Mouse (Mus musculus) stomach, postnatal 0 days (tissue): ENCODE measurements at regions not wholly inside any gene's neighbourhood (a gene's known extent, or its start where the extent isn't known, plus 50 kb on each side); places are given as distances from the start of the nearest gene placed in this dataset.

Experiments used
- CTCF ChIP-seq: IDR thresholded peaks from 2 replicates; pipeline ENCODE4 v1.5.1; 2016; ENCODE audit warnings: antibody characterized with exemption, low read depth, mild to moderate bottlenecking, moderate library complexity
- EP300 ChIP-seq: optimal IDR thresholded peaks from 2 replicates; pipeline ENCODE3; 2016; ENCODE audit warnings: antibody characterized with exemption

GRCm38 (mm10) chr6:93445568-93445967 is 502.3 kb upstream of the Adamts9 start:
- TF ChIP-seq CTCF = no peak
- TF ChIP-seq EP300 = peak; percentile 60
